8 mouse cellular contexts compared by ENCODE assay signal in the genomic region with DNA sequence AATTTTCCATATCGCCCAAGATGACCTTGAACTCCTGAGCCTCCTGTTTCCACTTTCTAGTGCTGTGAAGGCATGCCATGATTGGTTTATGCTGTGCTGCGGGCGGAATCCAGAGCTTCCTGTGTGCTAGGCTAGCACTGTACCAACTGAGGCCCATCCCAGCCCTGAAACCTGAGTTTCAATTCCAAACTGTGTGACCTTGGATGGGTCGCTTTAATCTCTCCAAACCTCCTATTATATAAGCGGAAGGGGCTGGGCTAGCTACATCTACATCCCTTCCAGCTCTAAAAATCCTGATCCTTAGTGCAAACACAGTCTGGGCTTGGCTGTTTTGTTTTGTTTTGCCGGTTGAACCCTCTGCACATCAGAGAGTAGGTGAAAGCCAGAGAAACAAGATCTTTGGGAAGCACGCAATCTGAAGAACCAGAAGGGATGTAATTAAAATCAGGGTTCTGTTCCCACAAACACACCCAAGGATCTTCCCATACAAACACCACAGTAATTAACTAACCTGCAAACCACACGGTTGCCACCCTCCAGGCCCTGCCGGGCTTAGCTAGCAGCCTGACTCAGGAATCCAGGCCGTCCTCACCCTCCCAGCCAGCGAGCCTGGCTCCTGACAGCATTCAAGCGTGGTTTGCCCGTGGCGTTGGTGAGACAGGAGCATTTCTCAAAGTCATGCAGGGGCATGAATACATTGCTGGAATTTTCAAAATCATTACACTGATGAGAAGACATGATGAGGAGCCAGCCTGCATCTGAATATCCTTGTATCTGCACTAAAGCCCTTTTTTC.
DNase-seq lines count a peak whose midpoint lies in the region; ATAC-seq lines count a peak whose summit lies in the region.

No protein-coding gene starts in this region.

- H3K9me3 ChIP-seq in heart, embryonic 11.5 days (replicated peaks; ENCODE audit: control insufficient read depth, low read length) = no peaks in the 10 kb centered on the region
- no peaks in the 10 kb centered on the region for H3K9me3 ChIP-seq in limb, embryonic 15.5 days

- no peak overlapping the region for H3K9ac ChIP-seq in heart, embryonic 11.5 days (ENCODE audit: low read depth, low read length)
- no peak overlapping the region for H3K9ac ChIP-seq in limb, embryonic 15.5 days

- H3K4me3 ChIP-seq in heart, embryonic 11.5 days (ENCODE audit: low read depth, low read length) = no peak overlapping the region
- no peak overlapping the region for H3K4me3 ChIP-seq in limb, embryonic 15.5 days

- H3K4me2 ChIP-seq in heart, embryonic 11.5 days = no peak overlapping the region
- H3K4me2 ChIP-seq in limb, embryonic 15.5 days = no peak overlapping the region

- H3K27ac ChIP-seq in heart, embryonic 11.5 days (ENCODE audit: low read depth, low read length) = peak overlapping the region; percentile 29; the same call in 1 of the 2 replicates
- peak overlapping the region; percentile 59 for H3K27ac ChIP-seq in limb, embryonic 15.5 days

- H3K36me3 ChIP-seq in heart, embryonic 11.5 days (ENCODE audit: control insufficient read depth, insufficient read depth, low read length) = no peaks in the 10 kb centered on the region
- H3K36me3 ChIP-seq in limb, embryonic 15.5 days = no peaks in the 10 kb centered on the region

- no peaks in the 10 kb centered on the region for H3K27me3 ChIP-seq in heart, embryonic 11.5 days (ENCODE audit: control insufficient read depth, insufficient read depth, low read length)
- no peaks in the 10 kb centered on the region for H3K27me3 ChIP-seq in limb, embryonic 15.5 days

- ATAC-seq in heart, embryonic 11.5 days (replicated peaks; ENCODE audit: insufficient number of reproducible peaks, low FRiP score, low TSS enrichment) = no peak
- ATAC-seq in limb, embryonic 15.5 days (ENCODE audit: insufficient number of reproducible peaks, low FRiP score, low TSS enrichment, low read depth) = peak; percentile 44; the same call in 1 of the 2 replicates

- H3K4me1 ChIP-seq in heart, embryonic 11.5 days (ENCODE audit: control insufficient read depth, insufficient read depth, low read length) = peaks cover 11% of the 10 kb centered on the region
- H3K4me1 ChIP-seq in limb, embryonic 15.5 days = peaks cover 14% of the 10 kb centered on the region

- 54% methylated on average over 14 of the region's 14 CpGs for WGBS in heart, embryonic 11.5 days (ENCODE audit: insufficient replicate concordance)
- 59% methylated on average over 14 of the region's 14 CpGs for WGBS in limb, embryonic 15.5 days

- DNase-seq in embryo, embryonic 10.5 days (ENCODE audit: low spot score) = peak; percentile 24
- no peak for DNase-seq in embryo, embryonic 10 days (ENCODE audit: low spot score)
- peak; percentile 23 for DNase-seq in kidney, postnatal 14 days
- no peak for DNase-seq in kidney, adult 11 months
- no peak for DNase-seq in lung, adult 18-20 months
- DNase-seq in adrenal gland, postnatal 14 days = no peak

Comparison
In these comparisons a context has a peak if more than half of its experiments do, and no peak if none do; other contexts are left out.
1. DNase-seq: peak in embryo, embryonic 10.5 days (single experiment) and kidney, postnatal 14 days (single experiment); none in embryo, embryonic 10 days (single experiment), kidney, adult 11 months (single experiment), lung, adult 18-20 months (0 of 2) and adrenal gland, postnatal 14 days (single experiment).